Mouse (Mus musculus): ENCODE results near the gene Mcts2.

Mcts2 gene

DNA sequence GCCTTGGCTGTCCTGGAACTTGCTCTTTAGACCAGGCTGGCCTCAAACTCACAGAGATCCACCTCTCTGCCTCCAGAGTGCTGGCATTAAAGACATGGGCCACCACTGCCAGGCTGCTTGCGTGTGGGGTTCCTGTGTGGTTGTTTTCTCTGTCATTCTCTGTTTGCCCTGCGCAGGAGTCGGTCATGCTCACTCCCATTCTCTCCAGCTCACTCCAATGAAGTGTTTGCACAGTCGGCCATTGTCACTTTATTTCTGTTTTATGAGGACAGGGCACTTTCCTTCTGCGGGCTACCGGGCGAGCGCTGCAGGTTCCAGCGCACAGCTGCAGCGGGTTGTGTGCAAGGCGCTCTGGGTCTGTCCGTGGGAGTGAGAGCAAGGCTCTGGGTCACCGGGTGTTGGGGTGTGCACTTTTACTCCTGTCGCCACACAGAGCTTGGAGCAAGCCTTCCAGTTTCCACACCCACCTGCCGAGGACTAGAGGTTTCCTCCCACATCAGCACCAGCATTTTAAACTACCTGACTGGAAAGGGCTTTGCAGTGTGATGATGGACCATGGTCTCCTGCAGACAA, 38.4 kb downstream of the Mcts2 start:
- in situ Hi-C loops (cut with MboI, MseI), result no loop called here

DNA sequence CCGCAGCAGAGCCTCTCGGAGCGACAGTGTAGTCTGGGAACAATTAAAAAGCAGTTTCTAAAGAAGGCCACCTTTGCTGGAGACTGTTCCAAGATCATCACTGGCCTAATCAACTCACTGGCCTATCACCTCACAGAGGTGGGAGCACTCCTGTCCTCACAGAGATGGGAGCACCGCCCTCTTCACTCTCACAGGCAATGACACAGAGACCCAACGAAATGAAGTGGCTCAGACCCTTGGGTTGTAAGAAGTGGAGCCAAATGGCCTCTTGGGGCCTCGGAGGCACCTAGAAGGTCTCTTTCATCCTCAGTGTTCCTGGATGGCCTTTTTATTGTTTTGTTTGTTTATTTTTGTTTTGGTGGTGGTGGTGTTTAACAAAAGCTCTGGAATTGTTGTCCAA, 39.4 kb downstream of the Mcts2 start:
- in situ Hi-C loops (cut with MboI, MseI), result no loop called here

DNA sequence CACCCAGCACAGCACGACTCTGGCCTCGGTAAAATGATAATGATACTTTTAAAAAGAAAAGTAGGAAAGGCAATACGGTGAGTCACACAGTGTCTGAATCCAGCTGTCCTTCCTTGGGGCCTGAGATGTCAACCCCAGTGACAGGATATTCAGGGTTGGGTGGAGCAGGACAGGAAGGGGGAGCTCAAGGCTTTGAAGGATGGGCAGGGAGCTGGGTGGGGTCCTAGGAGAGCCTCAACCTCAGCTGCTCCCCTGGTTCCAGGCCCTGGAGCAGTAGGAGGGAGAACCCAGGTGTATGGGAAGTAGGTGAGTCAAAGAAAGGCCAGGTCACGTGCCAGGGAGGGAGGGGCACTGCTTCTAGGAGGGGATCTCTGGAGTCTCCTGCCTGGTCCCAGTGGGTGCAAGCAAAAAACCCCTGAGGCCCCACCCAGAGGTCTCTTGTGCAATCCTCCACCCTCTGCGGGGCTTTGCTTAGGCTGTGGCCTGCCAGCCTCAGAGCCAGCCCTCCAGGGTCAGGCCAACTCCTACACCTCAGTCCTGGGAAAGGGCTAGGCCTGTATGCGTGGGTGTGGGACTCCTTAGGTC, 40.0 kb downstream of the Mcts2 start:
- in situ Hi-C loops (cut with MboI, MseI), result no loop called here

DNA sequence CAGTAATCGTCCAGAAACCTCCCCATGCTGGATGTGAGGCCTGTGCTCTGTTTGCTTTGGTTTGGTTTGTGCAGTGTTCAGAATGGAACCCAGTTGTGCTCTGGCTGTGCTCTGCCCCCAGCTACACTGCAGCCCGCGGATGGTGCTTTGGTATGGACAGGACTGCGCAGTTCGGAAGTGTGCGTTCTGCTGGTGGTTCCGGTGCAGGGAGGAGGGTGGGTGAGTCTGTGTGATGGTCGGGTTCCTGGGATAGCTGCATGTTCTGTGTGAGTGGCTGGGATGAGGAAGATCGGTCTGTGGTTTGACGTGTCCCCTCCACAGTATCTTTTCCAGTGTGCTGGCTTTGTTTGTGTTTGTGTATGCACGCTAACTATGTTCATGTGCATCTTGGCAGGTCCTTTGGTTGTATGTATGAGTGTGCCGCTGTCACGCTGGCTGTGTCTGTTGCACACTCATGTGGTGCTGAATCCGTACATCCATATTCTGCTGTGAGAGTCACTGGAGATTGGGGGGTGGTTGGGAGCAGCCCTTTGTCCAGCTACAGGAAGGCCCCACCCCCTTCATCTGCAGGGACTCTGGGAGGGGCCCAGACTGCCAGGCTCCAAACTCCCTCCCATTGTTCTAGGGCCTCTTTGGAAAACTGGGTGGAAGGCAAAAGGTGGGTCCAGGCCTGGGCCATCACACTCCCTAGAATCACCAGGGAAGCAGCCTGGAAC, 41.1 kb downstream of the Mcts2 start:
- in situ Hi-C loops (cut with MboI, MseI), result no loop called here

DNA sequence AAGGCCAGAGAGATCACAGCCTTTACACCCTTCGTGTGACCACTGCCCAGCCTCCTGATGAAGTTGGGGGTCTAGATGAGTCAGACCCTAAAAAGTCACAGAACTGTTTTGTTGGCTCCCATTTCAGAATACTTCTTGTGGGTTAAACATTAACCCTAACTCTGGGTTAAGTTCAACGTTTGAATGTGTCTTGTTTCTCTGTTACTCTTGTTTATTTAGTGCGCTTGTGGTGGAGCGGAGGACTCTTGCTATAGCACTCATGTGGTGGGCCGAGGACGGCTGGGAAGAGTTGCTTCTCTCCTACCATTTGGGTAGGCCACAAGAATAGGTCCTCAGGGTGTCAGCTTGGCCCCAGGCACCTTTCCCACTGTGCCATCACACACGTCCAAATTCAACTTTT, 41.8 kb downstream of the Mcts2 start:
- in situ Hi-C loops (cut with MboI, MseI), result no loop called here

DNA sequence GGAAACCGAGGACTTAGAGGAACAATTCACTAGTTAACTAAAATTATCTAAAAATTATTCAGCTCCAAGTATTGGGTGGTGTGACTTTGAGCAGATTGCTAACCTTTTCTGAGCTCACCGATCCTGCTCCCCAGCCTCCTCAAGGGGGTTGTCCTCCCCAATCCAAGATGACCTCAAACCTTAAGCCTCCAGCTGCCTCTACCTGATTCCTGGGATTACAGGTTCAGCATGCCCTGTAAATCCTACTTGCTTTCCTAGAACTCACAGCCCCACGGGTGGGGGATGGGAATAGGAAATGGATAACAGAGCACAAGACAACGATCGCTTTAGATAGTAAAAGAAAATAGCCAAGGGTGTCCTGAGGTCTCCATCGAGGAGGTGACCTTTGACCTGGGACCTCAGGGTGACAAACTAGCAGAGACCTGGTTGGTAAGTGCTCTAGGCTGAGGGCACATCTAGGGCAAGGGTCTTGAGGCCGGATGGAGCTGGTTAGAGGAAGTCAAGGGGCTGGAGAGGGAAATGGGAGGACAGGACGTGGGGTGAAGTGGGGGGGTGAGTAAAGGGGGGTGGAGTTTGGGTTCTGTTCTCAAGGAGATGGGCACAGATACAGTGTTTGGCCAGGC, 42.3 kb downstream of the Mcts2 start:
- in situ Hi-C loops (cut with MboI, MseI), result no loop called here

DNA sequence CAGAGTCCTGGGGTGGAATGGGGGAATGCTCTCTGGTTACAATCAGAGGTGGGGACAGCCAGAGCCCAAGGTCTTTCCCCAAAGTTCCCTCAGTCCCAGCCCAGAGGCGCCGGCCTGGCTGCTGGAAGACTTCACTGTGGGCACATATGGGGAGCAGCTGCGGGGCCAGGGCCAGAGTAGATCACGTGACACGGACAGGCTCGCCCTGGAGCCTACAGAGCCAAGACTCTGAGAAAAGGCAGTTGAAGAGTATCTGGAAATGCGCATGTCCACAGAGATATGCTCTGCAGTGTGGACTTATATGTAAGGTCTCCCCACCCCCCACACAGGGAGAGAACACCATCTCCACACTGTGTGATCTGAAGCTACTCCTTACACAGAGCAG, 42.8 kb downstream of the Mcts2 start:
- in situ Hi-C loops (cut with MboI, MseI), result no loop called here

DNA sequence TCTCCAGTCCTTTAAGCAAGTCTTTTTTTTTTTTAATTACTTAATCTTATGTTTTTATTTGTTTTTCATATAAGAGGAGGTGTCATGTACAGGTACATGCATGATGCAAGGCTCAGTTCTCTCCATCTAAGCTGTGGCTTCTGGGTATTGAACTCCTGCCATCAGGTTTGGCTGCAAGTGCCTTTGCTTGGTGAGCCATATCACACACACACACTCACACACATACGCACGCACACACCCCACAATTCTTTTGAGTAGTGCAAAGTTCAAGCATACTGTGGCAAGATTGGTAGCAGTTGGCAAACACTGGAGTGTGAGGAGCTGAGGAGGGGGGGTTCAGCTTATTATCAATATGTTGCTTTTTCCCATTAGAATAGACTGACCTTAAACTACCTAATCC, 46.4 kb downstream of the Mcts2 start:
- in situ Hi-C loops (cut with MboI, MseI), result no loop called here

DNA sequence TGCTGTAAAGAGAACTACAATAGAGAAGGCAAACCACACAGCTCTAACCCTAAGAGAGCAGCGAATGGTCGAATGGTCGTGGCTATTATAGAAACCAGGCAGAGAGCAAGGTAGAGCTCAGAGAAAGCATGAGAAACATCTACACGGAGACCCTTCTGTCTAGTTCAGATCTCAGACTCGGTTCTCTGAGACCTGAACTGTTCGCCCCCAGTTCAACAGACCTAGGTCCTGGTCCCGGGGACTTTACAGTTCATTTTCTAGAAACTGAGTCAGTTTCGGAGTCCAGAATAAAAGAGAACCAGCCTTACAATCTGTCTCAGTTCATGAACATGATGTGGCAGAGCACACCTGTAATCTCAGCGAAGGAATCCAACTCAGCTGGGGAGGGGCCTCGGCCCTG, 47.7 kb downstream of the Mcts2 start:
- in situ Hi-C loops (cut with MboI, MseI), result no loop called here

DNA sequence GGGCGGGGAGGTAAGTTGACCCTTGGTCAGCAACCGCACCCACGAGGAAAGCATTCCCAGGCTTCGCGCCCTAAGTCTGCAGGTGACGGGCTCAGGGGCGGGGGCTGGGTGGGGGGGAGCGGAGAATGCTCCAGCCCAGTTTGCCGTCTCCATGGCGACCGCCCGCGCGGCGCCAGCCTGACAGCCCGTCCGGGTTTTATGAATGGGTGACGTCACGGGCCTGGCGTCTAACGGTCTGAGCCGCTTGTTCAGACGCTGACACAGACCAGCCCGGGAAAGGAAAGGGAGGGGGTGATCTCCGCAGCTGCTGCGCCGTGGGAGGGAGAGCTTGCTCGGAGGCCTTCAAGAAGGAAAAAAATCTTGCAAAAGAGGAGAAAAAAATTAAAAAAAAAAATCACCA, 48.1 kb downstream of the Mcts2 start:
- in situ Hi-C loops (cut with MboI, MseI), result loop anchor here (5.0 kb wide), 1 partner anchor 492 kb away; the partner anchor contains the start of gene Tspyl3

DNA sequence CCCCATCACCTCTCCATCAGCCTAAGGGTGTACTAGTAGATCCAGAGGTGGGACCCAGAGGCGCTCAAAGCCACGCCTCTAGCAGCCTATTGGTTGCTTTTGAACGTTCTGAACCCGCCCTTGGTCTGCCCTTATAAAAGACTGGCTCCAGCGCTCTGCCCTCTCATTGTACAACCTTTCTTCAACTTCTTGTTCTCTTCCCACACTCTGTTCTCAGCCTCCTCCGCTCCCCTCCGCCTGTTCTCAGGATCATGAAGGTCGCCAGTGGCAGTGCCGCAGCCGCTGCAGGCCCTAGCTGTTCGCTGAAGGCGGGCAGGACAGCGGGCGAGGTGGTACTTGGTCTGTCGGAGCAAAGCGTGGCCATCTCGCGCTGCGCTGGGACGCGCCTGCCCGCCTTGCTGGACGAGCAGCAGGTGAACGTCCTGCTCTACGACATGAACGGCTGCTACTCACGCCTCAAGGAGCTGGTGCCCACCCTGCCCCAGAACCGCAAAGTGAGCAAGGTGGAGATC, 49.3 kb downstream of the Mcts2 start, which contains the start of gene Id1:
TSS of gene Id1 (plus strand) at position 162 of the 512 bp plus-strand sequence.
- in situ Hi-C loops (cut with MboI, MseI), result loop anchor here (5.0 kb wide), 1 partner anchor 491 kb away; the partner anchor contains the start of gene Tspyl3

DNA sequence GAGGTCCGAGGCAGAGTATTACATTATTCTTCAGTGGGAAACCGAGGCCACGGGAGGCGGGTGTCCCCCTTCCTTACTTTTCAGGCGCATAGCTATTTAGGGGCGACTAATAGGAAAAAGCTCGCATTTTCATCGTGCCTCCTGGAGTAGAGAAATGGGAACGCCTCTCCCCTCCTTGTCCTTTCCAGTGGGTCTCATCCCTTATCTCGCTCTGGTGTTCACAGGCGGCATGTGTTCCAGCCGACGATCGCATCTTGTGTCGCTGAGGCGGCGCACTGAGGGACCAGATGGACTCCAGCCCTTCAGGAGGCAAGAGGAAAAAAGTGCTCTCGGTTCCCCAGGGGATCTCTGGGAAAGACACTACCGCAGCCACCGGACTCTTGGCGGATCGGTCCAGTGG, 49.9 kb downstream of the Mcts2 start:
- in situ Hi-C loops (cut with MboI, MseI), result loop anchor here (5.0 kb wide), 1 partner anchor 491 kb away; the partner anchor contains the start of gene Tspyl3
